Mouse (Mus musculus): ENCODE data around the gene Ppp1r18.

Gene Ppp1r18

DNA sequence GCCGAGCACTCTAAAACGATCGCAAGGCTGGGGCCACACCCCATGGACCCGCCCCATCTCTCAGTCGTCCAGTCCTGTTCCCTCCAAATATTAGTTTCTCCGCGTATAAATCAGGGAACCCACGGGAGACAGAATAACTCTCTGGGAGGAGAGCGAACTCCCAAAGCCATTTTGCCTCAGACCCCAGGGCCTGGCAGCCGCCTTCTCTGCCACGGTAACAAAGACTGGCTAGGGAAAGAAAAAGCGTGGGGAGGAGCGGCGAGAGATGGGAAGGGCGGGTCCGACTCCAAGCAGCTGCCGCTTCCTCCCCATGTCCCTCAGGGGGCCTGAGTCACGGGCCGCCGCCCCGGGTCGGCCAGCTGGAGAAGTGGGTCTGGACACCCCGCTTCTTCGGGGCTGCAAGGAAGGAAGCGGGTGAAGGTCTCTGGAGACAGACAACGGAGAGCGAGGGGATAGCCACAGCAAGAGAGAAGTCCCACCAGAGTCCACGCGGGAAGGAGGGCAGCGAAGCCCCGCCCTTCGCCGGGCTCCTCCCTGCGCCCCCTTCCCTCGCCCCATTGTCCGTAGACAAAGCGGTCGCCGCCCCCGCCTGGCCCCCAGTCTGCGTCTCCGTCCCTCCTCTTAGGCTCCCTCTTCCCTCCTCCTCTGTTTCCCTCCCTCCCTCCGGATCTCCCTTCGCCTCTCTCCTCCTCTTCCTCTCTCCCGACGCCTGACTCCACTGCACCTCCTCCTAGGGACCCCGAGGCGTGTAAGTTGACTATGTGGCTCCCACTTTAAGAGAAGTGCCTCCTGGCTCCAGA, at the start of gene Ppp1r18:
Ppp1r18 (plus strand) TSS at position 113 of the 800 bp plus-strand sequence.
- peak; percentile 62 to 83 for DNase-seq

DNA sequence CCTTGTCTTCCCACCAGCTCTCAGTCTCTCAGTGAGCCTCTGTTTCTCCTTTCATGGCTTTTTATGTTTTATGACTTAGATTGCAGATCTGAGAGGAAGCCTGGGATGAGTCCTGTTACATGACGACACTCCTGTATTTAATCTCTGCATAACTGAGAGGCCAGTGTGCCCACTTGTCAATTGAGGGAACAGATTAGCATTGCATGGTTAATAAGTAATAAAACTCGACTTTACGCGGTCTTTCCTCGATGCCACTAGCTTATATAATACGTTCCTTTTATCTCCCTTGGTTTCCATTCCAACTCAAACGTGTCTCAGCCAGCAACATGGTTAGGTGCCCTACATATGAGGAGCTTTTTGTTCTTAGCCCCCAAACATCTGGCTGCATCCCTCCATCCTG, 49.6 kb upstream of the Ppp1r18 start:
- DNase-seq = peak in 1 of 2 experiments; percentile 29

DNA sequence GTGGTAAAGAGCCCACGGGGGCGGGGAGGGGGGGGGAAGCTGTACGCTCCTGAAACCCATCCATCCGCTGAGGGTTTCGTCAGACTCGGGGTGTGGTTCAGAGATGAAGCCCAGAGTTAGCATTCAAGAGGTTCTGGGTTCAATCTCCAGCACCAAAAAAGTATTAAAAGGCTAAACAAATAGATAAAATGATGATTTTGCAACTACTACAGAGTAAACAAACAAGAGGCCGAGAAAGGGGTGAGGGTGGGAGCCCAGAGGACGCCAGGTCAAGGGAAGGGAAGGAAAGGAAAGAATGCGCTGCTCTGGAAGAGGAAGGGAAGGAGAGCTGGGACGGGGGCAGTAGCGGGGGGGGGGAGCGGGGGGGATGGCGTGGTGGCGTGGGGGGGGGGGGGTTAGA, 48.7 kb upstream of the Ppp1r18 start:
- peak; percentile 41 to 73 for DNase-seq

DNA sequence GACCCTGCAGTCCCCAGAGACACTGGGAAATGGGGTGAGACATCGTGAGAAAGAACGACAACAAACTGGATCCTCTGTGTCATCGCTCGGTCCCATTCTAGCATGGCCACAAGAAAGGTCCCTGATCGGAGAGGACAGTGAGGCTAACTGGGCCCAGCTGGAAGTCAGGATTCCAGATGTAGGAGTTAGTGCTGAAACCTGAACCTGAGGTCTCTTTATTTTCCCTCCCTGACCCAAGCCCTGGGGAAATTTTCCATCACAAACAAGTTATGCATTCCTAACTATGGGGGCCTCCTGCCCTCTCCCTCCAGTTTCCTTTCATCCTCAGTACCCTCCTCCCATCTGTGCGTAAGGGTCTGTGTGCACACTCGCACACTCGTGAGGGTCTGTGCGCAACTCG, 48.2 kb upstream of the Ppp1r18 start:
- DNase-seq = peak; percentile 29 to 67

DNA sequence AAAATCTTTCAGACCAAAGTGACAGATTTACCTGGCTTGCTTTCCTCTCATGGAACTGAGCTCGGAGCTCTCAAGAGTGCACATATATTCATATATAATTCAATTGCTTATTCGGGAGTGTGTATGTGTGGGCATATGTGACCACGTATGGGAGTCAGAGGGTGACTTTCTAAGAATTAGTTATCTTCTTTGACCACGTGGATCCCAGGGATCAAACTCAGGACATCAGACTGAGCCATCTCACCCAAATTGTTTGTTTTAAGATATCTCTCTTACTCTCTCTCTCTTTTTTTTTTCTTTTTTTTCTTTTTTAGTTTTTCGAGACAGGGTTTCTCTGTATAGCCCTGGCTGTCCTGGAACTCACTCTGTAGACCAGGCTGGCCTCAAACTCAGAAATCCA, 45.3 kb upstream of the Ppp1r18 start:
- DNase-seq = no peak

DNA sequence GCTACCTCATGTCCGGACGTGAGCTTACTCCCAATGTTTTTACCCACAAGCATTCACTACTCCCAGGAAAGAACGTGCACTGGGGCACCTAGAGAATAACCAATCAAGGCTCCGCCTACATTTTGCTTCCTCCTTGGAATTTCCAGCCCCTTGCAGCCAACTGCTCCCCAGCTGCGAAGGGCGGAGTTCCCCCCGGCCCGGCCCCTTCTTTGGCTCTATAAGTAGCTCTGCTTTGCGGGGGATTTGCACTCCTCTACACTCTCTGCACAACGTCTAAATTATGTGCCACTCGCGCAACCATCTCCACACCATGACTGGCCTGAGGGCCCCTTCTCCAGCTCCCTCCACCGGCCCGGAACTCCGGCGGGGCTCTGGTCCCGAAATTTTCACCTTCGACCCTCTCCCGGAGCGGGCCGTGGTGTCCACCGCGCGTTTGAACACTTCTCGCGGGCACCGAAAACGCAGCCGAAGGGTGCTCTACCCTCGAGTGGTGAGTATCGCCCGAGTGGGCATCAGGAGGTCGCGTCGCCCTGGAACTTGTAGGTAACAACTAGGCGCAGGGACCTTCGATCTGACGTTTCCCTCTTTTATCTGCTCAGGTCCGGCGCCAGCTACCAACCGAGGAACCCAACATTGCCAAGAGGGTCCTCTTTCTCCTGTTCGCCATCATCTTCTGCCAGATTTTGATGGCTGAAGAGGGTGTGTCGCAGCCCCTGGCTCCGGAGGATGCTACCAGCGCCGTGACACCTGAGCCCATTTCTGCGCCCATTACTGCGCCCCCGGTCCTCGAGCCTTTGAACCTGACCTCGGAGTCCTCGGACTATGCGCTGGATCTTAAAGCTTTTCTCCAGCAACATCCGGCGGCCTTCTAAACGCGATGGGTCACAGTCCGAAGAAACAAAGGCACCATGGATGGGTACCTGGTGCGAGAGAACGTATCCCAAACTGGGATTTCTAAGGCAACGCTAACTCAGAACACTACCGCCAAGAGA, 43.7 kb upstream of the Ppp1r18 start, which contains the start of gene Ier3:
Ier3 (plus strand) TSS at position 246 of the 992 bp plus-strand sequence.
- DNase-seq = peak; percentile 92 to 97

DNA sequence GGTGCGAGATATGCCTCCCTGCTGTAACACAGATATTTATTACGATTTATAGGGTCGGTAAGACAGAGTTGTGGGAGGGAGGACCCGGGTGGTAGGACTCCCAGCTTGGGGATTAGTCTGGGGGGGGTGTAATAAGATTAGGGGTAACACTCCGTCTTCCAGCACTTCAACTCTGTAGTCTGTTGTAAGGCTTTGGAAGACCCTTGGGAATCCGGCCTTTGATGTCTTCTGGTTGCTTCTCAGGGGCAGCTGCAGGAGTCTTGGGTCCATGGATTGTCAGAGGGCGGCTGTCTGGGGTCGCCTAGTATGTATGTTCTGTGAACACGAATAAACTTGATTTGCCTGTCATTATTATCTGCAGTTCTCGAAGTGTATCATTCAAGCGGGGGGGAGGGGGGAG, 42.8 kb upstream of the Ppp1r18 start:
- DNase-seq = no peak

DNA sequence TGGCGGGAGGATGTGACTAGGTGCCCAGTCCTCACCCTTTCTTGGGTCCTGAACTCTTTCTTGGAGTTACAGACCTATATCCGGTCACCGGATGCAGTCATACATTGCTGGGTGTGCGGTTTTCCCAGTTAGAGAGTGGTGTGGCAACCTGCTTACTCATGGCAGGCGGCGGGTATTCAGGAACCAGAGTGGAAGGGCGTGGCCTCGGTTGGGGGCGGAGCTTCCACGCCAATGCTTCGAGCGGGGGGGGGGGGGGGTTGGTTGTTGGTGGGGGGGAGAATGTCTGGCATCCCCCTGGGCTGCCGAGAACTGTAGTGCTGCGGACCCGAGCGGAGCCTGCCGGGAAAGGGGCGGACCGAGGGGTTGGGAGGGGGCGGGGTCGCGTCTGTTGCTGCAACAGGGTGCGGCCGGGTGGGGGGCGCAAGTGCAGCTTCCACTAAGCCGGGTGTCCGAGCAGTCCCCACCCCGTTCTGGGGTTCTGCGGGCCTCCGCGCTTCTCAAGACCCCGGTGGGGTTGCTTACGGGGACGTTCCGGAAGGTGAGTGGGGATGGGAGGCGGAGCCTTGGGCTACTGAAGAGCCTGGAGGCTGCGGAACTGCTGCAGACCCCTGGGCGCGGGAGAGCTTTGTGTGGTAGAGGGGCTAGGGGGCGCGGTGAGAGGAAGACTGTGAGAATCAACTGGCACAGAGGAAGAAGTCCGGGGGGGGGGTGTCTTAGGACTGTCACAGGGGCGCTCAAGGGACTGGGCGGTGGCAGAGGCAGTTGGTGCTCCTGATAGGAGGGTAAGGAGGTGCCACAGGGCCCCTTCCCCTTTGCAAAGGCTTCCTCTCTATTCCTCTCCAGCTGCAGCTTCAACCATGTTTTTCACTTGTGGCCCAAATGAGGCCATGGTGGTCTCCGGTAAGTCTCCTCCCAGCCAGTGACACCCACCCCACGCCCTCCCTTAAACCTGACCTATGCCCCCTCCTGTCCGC, 42.1 kb upstream of the Ppp1r18 start, which contains the start of gene Flot1:
Flot1 (plus strand) TSS at position 267 of the 974 bp plus-strand sequence.
- DNase-seq = peak; percentile 94 to 95

DNA sequence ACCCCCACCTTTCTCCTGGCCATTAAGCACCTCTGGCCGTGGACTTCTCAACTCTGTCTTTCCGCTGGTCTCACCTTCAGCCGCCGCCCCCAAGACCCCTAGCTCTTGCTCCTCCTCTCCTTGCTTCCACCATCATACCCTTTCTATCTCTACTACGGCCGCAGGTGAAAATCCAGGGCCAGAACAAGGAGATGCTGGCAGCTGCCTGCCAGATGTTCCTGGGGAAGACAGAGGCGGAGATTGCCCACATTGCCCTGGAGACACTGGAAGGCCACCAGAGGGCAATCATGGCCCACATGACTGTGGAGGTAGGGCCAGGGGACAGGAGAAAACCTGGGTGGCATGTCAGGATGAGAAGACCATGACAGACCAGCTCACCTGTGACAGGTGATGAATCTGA, 41.0 kb upstream of the Ppp1r18 start:
- peak in 1 of 2 experiments; percentile 31 for DNase-seq

DNA sequence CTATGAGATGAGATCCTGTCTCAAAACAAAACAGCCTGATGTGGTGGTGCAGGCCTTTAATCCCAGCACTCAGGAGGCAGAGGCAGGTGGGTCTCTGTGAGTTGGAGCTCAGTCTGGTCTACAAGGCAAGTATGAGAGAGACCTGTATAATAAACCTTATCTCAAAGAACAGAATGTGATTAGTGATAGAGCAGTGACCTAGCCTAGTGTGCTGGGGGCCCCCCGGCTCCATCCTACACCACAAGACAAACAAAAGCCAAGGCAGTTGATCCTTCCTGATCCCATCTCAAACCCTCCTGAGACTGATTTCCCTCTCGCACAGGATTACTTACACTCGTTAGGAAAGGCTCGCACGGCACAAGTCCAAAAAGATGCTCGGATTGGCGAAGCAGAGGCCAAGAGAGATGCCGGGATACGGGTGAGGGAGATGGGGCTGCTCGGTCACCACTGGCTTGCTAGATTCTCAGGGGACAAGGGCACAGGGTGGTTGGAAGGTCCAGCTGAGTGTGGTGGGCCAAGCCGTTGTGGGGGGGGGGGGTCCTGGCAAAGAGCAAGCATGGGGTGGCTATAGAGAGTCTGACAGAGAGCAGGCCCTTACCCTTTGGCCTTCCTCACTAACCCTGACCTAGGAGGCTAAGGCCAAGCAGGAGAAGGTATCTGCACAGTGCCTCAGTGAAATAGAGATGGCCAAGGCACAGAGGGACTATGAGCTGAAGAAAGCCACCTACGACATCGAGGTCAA, 40.1 kb upstream of the Ppp1r18 start:
- DNase-seq = no peak

DNA sequence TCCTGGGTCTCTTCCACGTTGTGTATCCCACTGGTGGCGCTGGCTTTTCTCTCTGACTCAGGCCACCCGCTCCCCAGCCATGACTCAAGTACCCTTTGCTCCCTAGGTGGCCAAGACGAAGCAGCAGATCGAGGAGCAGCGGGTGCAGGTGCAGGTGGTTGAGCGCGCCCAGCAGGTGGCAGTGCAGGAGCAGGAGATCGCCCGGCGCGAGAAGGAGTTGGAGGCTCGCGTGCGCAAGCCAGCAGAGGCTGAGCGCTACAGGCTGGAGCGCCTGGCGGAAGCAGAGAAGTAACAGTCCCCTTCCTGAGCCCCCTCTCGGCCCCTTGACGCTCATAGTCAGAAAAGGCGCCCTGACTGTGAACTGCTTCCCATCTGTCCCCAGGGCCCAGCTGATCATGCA, 35.7 kb upstream of the Ppp1r18 start:
- peak; percentile 92 to 93 for DNase-seq

DNA sequence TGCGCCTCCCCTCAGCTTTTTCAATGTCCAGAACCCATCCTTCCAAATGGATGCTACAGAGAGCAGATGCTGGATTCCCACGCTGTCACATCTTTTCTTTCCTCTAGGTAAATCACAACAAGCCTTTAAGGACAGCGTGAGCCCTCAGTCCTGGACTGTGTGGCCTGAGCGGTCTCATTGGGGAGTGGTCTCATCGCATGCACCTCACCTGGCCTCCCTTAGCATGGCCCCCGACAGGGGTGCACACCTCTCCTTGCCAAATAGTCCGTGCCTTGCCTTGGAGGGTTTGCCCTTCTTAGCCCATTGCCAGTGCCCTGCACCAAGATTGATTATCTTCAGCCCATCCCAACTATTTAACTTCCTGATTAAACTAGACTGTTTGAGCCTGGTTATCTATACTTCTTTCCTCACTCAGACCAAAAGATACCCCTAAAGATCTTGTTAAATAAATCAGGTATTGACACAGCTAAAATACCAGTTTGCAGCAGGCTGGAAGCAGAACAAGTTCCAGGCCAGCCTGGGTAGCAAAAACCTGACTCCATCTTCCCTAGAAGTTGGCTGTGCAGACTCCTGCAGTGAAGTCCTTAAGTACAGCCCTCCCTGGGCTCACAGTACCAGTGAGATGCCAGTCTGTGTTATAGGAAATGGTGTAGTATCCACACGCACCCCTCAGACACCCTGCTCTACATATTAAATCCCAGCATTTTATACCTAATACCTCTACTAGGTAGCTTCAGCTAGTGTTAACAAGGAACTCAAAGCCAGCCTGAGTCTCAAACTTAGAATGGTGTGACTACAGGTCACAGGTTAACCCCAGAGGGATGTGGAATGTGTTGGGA, 32.8 kb upstream of the Ppp1r18 start:
- no peak for DNase-seq

DNA sequence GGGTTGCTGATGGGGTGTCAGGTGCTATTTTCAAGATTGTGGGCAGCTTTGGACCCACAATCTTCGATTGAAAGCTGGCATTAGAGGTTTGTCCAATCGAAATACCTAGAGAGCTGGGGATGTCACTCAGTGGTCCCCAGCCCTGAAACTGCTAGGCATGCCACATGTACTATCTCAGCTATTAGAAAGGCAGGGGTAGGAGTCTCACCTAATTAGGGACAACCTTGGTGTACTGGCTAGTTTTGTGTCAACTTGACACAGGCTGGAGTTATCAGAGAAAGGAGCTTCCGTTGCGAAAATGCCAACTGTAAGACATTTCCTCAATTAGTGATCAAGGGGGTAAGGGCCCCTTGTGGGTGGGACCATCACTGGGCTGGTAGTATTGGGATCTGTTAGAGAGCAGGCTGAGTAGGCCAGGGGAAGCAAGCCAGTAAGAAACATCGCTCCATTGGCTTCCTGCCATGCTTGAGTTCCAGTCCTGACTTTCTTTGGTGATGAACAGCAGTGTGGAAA, 32.1 kb upstream of the Ppp1r18 start:
- DNase-seq = peak in 1 of 2 experiments; percentile 35

DNA sequence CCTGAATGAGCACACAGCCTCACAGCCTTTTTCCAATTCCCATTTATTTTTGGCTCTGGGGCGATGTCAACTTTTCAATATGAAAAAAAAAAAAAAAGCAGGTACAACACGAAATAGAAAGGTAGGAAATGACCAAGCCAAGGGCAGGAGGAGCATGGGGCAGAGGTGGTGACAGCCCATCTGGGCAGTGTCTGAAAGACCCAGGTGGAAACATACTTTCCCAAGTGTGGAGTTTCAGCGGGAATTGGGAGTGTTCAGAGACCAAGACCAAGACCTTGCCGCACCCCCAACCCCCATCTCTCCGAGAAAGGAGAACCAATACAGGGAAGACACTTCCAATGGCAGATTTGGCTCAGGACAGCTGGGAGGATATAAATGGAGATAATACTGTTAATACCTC, 31.5 kb upstream of the Ppp1r18 start:
- no peak for DNase-seq

DNA sequence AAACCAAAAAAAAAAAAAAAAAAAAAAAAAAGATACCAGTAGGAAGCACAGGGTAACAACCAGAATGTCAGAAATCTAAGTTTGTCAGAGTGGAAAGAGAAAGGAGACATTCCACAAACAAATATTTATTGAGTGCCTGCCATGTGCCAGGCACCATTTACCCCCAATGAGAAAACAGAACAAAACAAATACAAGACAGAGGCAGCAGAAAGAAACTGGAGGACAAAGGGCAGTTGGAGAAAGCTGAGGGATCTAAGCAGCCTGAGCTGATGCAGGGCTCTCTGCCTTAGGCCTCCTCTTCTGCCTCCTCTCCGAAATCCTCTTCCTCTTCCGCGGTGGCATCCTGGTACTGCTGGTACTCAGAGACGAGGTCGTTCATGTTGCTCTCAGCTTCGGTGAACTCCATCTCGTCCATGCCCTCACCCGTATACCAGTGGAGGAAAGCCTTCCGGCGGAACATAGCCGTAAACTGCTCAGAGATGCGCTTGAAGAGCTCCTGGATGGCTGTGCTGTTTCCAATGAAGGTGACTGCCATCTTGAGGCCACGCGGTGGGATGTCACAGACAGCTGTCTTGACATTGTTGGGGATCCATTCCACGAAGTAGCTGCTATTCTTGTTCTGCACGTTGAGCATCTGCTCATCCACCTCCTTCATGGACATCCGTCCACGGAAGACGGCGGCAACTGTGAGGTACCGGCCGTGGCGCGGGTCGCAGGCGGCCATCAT, 30.5 kb upstream of the Ppp1r18 start:
- DNase-seq = no peak

DNA sequence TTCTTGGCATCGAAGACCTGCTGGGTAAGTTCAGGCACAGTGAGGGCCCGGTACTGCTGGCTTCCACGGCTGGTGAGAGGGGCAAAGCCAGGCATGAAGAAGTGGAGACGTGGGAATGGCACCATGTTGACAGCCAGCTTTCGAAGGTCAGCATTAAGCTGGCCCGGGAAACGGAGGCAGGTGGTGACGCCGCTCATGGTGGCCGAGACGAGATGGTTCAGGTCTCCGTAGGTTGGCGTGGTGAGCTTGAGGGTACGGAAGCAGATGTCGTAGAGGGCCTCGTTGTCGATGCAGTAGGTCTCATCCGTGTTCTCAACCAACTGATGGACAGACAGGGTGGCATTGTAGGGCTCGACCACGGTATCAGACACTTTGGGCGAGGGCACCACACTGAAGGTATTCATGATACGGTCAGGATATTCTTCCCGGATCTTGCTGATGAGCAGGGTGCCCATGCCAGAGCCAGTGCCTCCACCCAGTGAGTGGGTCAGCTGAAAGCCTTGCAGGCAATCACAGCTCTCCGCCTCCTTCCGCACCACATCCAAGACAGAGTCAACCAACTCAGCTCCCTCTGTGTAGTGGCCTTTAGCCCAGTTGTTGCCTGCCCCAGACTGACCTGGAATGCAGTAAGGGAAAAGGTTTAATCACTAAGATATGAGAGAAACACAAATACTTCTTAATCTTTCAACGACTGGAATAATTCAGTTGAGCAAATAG, 29.8 kb upstream of the Ppp1r18 start:
- peak; percentile 24 to 74 for DNase-seq

DNA sequence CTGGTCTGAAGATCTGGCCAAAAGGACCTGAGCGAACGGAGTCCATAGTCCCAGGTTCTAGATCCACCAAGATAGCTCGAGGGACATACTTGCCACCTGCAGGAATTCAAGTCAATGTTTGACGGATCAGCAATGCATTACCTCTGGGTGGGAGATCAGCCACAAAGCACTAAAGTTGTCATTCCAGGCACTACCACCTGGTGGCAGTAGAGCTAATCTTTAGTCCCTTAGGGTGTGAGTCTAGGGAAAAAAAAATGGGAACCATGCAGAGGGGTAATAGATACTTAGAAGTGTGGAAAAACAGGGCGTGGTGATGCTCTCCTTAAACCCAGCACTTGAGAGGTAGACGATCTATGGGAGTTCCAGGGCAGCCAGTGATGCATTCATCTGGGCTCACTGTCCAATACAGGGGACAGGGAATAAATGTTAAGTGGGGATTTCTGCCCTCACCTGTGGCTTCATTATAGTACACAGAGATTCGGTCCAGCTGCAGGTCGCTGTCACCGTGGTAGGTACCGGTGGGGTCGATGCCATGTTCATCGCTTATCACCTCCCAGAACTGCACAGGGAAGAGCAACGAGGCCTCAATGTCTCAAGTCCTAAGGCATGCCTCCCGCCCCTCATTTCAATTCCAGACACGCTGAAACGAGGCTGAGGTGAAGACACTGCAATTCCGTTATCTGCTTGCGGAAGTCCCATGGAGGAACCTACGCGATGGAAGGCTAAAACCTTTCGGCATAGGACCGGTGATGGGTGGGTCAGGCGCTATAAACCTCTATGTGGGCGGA, 29.0 kb upstream of the Ppp1r18 start:
- peak; percentile 90 to 96 for DNase-seq

DNA sequence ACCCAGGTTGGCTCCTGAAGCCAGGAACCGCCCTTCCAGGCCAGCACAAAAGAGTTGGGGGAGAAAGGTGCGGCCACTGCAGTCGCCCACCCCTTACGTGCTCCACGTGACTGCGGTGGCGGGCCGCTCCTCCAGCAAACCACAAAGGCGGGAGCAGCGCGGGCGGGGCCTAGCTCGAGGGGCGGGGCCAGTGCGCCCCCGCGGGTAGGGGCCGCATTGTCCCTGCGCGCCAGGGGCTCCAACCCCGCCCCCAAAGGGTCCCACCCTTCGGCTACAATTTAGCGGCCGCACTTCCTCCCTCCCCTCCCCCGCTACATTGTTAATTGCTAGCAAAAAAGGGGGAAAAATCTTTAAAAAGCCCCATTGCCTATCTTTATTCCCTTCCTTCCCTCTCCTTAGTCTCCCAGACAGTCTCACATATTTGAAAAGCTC, 28.4 kb upstream of the Ppp1r18 start:
- DNase-seq = peak; percentile 85 to 91

All from kidney, postnatal 25 days (tissue).